ENCODE assay signal across 8 mouse cellular contexts in the genomic region with DNA sequence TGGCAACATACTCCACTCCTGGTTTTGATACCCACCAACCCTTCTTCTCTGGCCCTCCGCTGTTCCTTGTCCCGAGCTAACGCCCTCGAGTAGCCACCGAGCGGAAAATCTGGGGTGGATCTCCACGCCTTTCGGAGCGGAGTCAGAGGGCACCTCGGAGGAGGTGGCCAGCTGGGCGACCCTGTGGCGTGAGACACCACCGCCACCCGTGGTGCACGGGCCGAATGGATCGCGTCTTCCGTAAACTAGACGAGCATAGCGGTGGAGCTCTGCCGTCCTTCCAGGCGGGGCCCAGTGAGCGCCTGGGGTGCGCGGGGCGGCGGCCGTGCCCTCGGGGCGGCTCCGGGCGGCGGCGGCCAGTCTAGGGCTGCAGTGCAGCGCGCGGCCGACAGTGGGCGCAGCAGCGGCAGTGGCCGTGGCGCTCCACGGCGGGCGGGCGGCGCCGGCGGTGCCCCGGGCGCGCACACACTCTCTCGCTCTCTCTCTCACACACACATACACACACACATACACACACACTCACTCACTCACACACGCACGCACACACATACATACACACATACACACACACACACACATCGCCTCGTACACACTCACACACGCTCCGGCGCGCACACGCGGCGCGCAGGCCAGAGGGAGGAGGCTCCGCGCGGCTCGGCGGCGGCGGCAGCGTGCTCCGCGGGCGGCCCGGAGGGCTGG. TPM values are rescaled to one million over a fixed set of nuclear protein-coding genes. Genes with fewer than 3 reads are reported as not detected.
DNase-seq lines count a peak whose midpoint lies in the region; ATAC-seq and TF ChIP-seq lines count a peak whose summit lies in the region.

Gene Syt7, plus strand, starts transcription at position 476 of the 699 bp plus-strand sequence.

- peaks cover 48% of the 10 kb centered on the region for H3K27me3 ChIP-seq in heart, embryonic 14.5 days (ENCODE audit: control insufficient read depth, insufficient read depth, low read length)
- peaks cover 63% of the 10 kb centered on the region for H3K27me3 ChIP-seq in liver, embryonic 11.5 days (replicated peaks; ENCODE audit: control insufficient read depth, insufficient read depth, low read length)
- H3K27me3 ChIP-seq in myocyte (ENCODE audit: control insufficient read depth, insufficient read depth, insufficient read length) = peaks cover 56% of the 10 kb centered on the region

- TF ChIP-seq POLR2A in myocyte (IDR thresholded peaks at IDR 0.05; ENCODE audit: insufficient read length, low read depth) = no peak

- H3K4me2 ChIP-seq in heart, embryonic 14.5 days (ENCODE audit: low read length) = peak within 1 kb of the TSS; percentile 88
- H3K4me2 ChIP-seq in liver, embryonic 11.5 days = peak within 1 kb of the TSS; percentile 77
- H3K4me2 ChIP-seq in myocyte (ENCODE audit: low read depth) = peak within 1 kb of the TSS; percentile 55

- peak; percentile 4 for DNase-seq in 416B (ENCODE audit: low read depth)
- peak; percentile 84 for DNase-seq in c-Kit-positive CD71-negative TER-119-negative erythroid progenitor cells, embryonic 14.5 days (ENCODE audit: low read depth)
- DNase-seq in fibroblast of lung, adult 2 months (ENCODE audit: low read depth) = peak; percentile 9
- peak; percentile 97 for DNase-seq in kidney, postnatal 10 days
- peak; percentile 87 for DNase-seq in liver, embryonic 11.5 days (ENCODE audit: low spot score)
- DNase-seq in spleen, postnatal 4 days (ENCODE audit: low spot score in 2 of 2) = peak; percentile 75 to 88

- no peaks in the 10 kb centered on the region for H3K79me2 ChIP-seq in myocyte (ENCODE audit: control insufficient read depth, insufficient read depth)

- no peaks in the 10 kb centered on the region for H3K9me3 ChIP-seq in heart, embryonic 14.5 days (ENCODE audit: control insufficient read depth, low read length)
- H3K9me3 ChIP-seq in liver, embryonic 11.5 days (ENCODE audit: control insufficient read depth, low read length) = no peaks in the 10 kb centered on the region

- H3K9ac ChIP-seq in heart, embryonic 14.5 days (ENCODE audit: low read length) = peak within 1 kb of the TSS; percentile 72
- H3K9ac ChIP-seq in liver, embryonic 11.5 days (ENCODE audit: low read depth, low read length) = peak within 1 kb of the TSS; percentile 65

- H3K4me1 ChIP-seq in heart, embryonic 14.5 days (ENCODE audit: control insufficient read depth in 2 of 2, insufficient read depth in 2 of 2, low read length in 2 of 2) = peaks cover 2 to 5% of the 10 kb centered on the region in 2 experiments; a peak in 3 of 4 replicates
- peaks cover 8% of the 10 kb centered on the region for H3K4me1 ChIP-seq in liver, embryonic 11.5 days (replicated peaks; ENCODE audit: control insufficient read depth, insufficient read depth, low read length)

- peak; percentile 68 for ATAC-seq in heart, embryonic 14.5 days (ENCODE audit: insufficient number of reproducible peaks, insufficient read depth, low FRiP score, low read depth)
- peak; percentile 75 for ATAC-seq in liver, embryonic 11.5 days (replicated peaks; ENCODE audit: low FRiP score)

- H3K4me3 ChIP-seq in heart, embryonic 14.5 days (ENCODE audit: control insufficient read depth in 1 of 2, insufficient read depth in 1 of 2, low read depth in 1 of 2, low read length in 2 of 2) = peak within 1 kb of the TSS; percentile 56 to 87
- peak within 1 kb of the TSS; percentile 64 for H3K4me3 ChIP-seq in liver, embryonic 11.5 days (ENCODE audit: low read depth, low read length)
- no peak within 1 kb of the TSS for H3K4me3 ChIP-seq in myocyte

- H3ac ChIP-seq in myocyte (ENCODE audit: control insufficient read depth, insufficient read length) = peak within 1 kb of the TSS; percentile 52

- WGBS in heart, embryonic 14.5 days = under 1% methylated on average over 66 of the region's 78 CpGs
- WGBS in liver, embryonic 11.5 days = under 1% methylated on average over 62 of the region's 78 CpGs

- H3K27ac ChIP-seq in heart, embryonic 14.5 days (replicated peaks in 1 of 2; ENCODE audit: control insufficient read depth in 1 of 2, insufficient read depth in 1 of 2, low read depth in 2 of 2, low read length in 2 of 2) = no peak within 1 kb of the TSS
- no peak within 1 kb of the TSS for H3K27ac ChIP-seq in liver, embryonic 11.5 days (ENCODE audit: low read depth, low read length)

- H3K36me3 ChIP-seq in heart, embryonic 14.5 days (ENCODE audit: control insufficient read depth, insufficient read depth, low read length) = no peaks in the 10 kb centered on the region
- H3K36me3 ChIP-seq in liver, embryonic 11.5 days (ENCODE audit: control insufficient read depth, insufficient read depth, low read length) = no peaks in the 10 kb centered on the region
- H3K36me3 ChIP-seq in myocyte (ENCODE audit: control insufficient read depth, insufficient read depth) = no peaks in the 10 kb centered on the region

TF ChIP-seq in myocyte, 11 proteins besides CTCF, POLR2A, EP300 and RAD21:
- TF ChIP-seq MYOG (IDR thresholded peaks at IDR 0.05; ENCODE audit: control insufficient read depth in 1 of 3, insufficient read depth in 1 of 3, insufficient read length in 2 of 3, low read depth in 2 of 3) = peak in 1 of 3 experiments; percentile 26
- no peak for TF ChIP-seq CEBPB (IDR thresholded peaks at IDR 0.05; ENCODE audit: insufficient read depth, poor library complexity, severe bottlenecking)
- TF ChIP-seq MYOD1 (IDR thresholded peaks at IDR 0.05; ENCODE audit: control insufficient read depth in 1 of 3, insufficient read length in 2 of 3, low read depth in 2 of 3) = no peak
- peak; percentile 12 for TF ChIP-seq SRF (IDR thresholded peaks at IDR 0.05; ENCODE audit: control insufficient read depth, insufficient read length, low read depth)
- no peak for TF ChIP-seq POLR2AphosphoS2 (IDR thresholded peaks at IDR 0.05; ENCODE audit: insufficient read length, low read depth)
- no peak for TF ChIP-seq MAX (IDR thresholded peaks at IDR 0.05; ENCODE audit: low read depth)

RNA-seq across cellular contexts. Expression of gene Syt7, which starts in this region (rescaled TPM):
- polyA plus RNA-seq in heart, embryonic 14.5 days (2014; fragmentation: Nextera tagmentation; extraction: Ambion mirVana) = 0.67 and 0.92 TPM in 2 replicates
- polyA plus RNA-seq in liver, embryonic 11.5 days (2014; fragmentation: Nextera tagmentation; extraction: Ambion mirVana) = 1.2 and 1.4 TPM in 2 replicates
- polyA plus RNA-seq in myocyte (2012; fragmentation: generic; extraction: Trizol) = 0.42 TPM

Comparison
In these comparisons a context has a peak if more than half of its experiments do, and no peak if none do; other contexts are left out.
1. Peak in ATAC-seq, H3K4me3 ChIP-seq, H3K9ac ChIP-seq and H3K4me2 ChIP-seq in heart, embryonic 14.5 days; RNA of the gene not detected or under 1 TPM.
2. DNase-seq: peak in every context shown above with its lines; median percentile 97 in kidney, postnatal 10 days; 87 in liver, embryonic 11.5 days; 84 in c-Kit-positive CD71-negative TER-119-negative erythroid progenitor cells, embryonic 14.5 days; 82 in spleen, postnatal 4 days; 9 in fibroblast of lung, adult 2 months; 4 in 416B.